Comparison of ENCODE assay signal across 10 mouse cellular contexts in genomic region chr19:4855951-4856350, GRCm38 (mm10). TPM values are rescaled to one million over a fixed set of nuclear protein-coding genes. Genes with fewer than 3 reads are reported as not detected.
DNase-seq lines count a peak whose midpoint lies in the region; ATAC-seq lines count a peak whose summit lies in the region.
"Had no signal": no experiment of that assay in that cellular context is flagged by ENCODE, and none has a peak within 500 bp of the region (broad histone marks: within the 10 kb centered on the region; RNA-seq: fewer than 3 reads in every experiment).

No protein-coding gene starts in this region.

- H3K4me2 ChIP-seq in heart, embryonic 15.5 days = peak overlapping the region; percentile 94
- peak overlapping the region; percentile 96 for H3K4me2 ChIP-seq in hindbrain, embryonic 13.5 days
- peak overlapping the region; percentile 96 for H3K4me2 ChIP-seq in midbrain, embryonic 12.5 days (replicated peaks)

- peaks cover 13% of the 10 kb centered on the region for H3K4me1 ChIP-seq in heart, embryonic 15.5 days (replicated peaks)
- H3K4me1 ChIP-seq in embryonic facial prominence, embryonic 10.5 days = peaks cover 17% of the 10 kb centered on the region
- H3K4me1 ChIP-seq in hindbrain, embryonic 13.5 days (replicated peaks) = peaks cover 14% of the 10 kb centered on the region
- peaks cover 15% of the 10 kb centered on the region for H3K4me1 ChIP-seq in midbrain, embryonic 12.5 days

- H3K36me3 ChIP-seq in heart, embryonic 15.5 days = no peaks in the 10 kb centered on the region
- H3K36me3 ChIP-seq in embryonic facial prominence, embryonic 10.5 days (replicated peaks) = peaks cover 12% of the 10 kb centered on the region
- peaks cover 28% of the 10 kb centered on the region for H3K36me3 ChIP-seq in hindbrain, embryonic 13.5 days
- H3K36me3 ChIP-seq in midbrain, embryonic 12.5 days = 0 out of 2 replicates have a peak, but pooled peaks cover 6% of the 10 kb centered on the region
- H3K36me3 ChIP-seq: lung, embryonic 15.5 days had no signal

- peak overlapping the region; percentile 72 for H3K4me3 ChIP-seq in heart, embryonic 15.5 days
- peak overlapping the region; percentile 71 for H3K4me3 ChIP-seq in embryonic facial prominence, embryonic 10.5 days
- H3K4me3 ChIP-seq in hindbrain, embryonic 13.5 days = peak overlapping the region; percentile 61
- peak overlapping the region; percentile 65 for H3K4me3 ChIP-seq in midbrain, embryonic 12.5 days

- H3K27me3 ChIP-seq in heart, embryonic 15.5 days = peaks cover 18% of the 10 kb centered on the region; the same call in 1 of the 2 replicates
- H3K27me3 ChIP-seq in embryonic facial prominence, embryonic 10.5 days (replicated peaks; ENCODE audit: low read depth, poor library complexity, severe bottlenecking) = peaks cover 14% of the 10 kb centered on the region
- no peaks in the 10 kb centered on the region for H3K27me3 ChIP-seq in hindbrain, embryonic 13.5 days
- H3K27me3 ChIP-seq in midbrain, embryonic 12.5 days = peaks cover 13% of the 10 kb centered on the region

- no peak overlapping the region for H3K27ac ChIP-seq in heart, embryonic 15.5 days
- no peak overlapping the region for H3K27ac ChIP-seq in embryonic facial prominence, embryonic 10.5 days (replicated peaks)
- H3K27ac ChIP-seq in hindbrain, embryonic 13.5 days = no peak overlapping the region
- H3K27ac ChIP-seq in midbrain, embryonic 12.5 days (replicated peaks) = no peak overlapping the region
- H3K27ac ChIP-seq: lung, embryonic 15.5 days had no signal

- H3K9ac ChIP-seq in heart, embryonic 15.5 days = no peak overlapping the region
- H3K9ac ChIP-seq in hindbrain, embryonic 13.5 days = peak overlapping the region; percentile 87
- peak overlapping the region; percentile 71; the same call in 1 of the 2 replicates for H3K9ac ChIP-seq in midbrain, embryonic 12.5 days (replicated peaks)

- H3K9me3 ChIP-seq in heart, embryonic 15.5 days (replicated peaks) = no peaks in the 10 kb centered on the region
- H3K9me3 ChIP-seq in embryonic facial prominence, embryonic 10.5 days = no peaks in the 10 kb centered on the region
- H3K9me3 ChIP-seq in hindbrain, embryonic 13.5 days = no peaks in the 10 kb centered on the region
- H3K9me3 ChIP-seq in midbrain, embryonic 12.5 days = no peaks in the 10 kb centered on the region
- H3K9me3 ChIP-seq: lung, embryonic 15.5 days had no signal

- WGBS in heart, embryonic 15.5 days = 79% methylated on average over 4 of the region's 4 CpGs
- WGBS in embryonic facial prominence, embryonic 10.5 days = 67% methylated on average over 4 of the region's 4 CpGs
- 73% methylated on average over 4 of the region's 4 CpGs for WGBS in hindbrain, embryonic 13.5 days
- WGBS in midbrain, embryonic 12.5 days = 52% methylated on average over 4 of the region's 4 CpGs

- no peak for DNase-seq in heart, adult 18-20 months
- no peak for DNase-seq in embryonic facial prominence, embryonic 10.5 days (ENCODE audit: low spot score)
- DNase-seq in T-cell, adult 2 months (ENCODE audit: low spot score) = no peak
- DNase-seq in urinary bladder, adult 2 months (ENCODE audit: low spot score) = no peak
- no peak for DNase-seq in cerebellum, adult 9-11 months
- DNase-seq: gastrocnemius, postnatal 25 days had no signal

- no peak for ATAC-seq in heart, embryonic 15.5 days (replicated peaks; ENCODE audit: insufficient number of reproducible peaks, insufficient read depth, low FRiP score, low read depth)
- ATAC-seq in hindbrain, embryonic 13.5 days (ENCODE audit: low FRiP score) = no peak
- ATAC-seq in midbrain, embryonic 12.5 days (ENCODE audit: low FRiP score, low read depth) = no peak

RNA-seq across cellular contexts. Expression of gene Ctsf, which starts 1.0 kb away (rescaled TPM):
- polyA plus RNA-seq in heart, embryonic 15.5 days (2015; fragmentation: Nextera tagmentation; extraction: Ambion mirVana) = 37.4 and 42.6 TPM in 2 replicates
- total RNA-seq in heart, adult 18-20 months (2021) = 10 to 100 TPM; 73.4 to 76.3 TPM
- polyA plus RNA-seq in embryonic facial prominence, embryonic 10.5 days (2016; fragmentation: Nextera tagmentation; extraction: Ambion mirVana) = 26.9 and 28.0 TPM in 2 replicates
- polyA plus RNA-seq in hindbrain, embryonic 13.5 days (2015; fragmentation: Nextera tagmentation; extraction: Ambion mirVana) = 67.3 and 69.7 TPM in 2 replicates
- 51.7 and 52.0 TPM in 2 replicates for polyA plus RNA-seq in midbrain, embryonic 12.5 days (2016; fragmentation: Nextera tagmentation; extraction: Ambion mirVana)
- polyA plus RNA-seq in urinary bladder, adult 2 months (2012; rRNA removed) = 78.4 and 82.7 TPM in 2 replicates

RNA-seq across cellular contexts. Expression of gene Ccdc87, which starts 16.8 kb away (rescaled TPM):
- polyA plus RNA-seq in heart, embryonic 15.5 days (2015; fragmentation: Nextera tagmentation; extraction: Ambion mirVana) = 0.04 and 0.05 TPM in 2 replicates
- total RNA-seq in heart, adult 18-20 months (2021) = under 1 TPM in 1 of 2 experiments, not detected in 1; 0.10 TPM
- polyA plus RNA-seq in embryonic facial prominence, embryonic 10.5 days (2016; fragmentation: Nextera tagmentation; extraction: Ambion mirVana) = 0.06 and 0.11 TPM in 2 replicates
- 0.43 and 0.49 TPM in 2 replicates for polyA plus RNA-seq in hindbrain, embryonic 13.5 days (2015; fragmentation: Nextera tagmentation; extraction: Ambion mirVana)
- 0.15 TPM in 1 of 2 replicates, not detected in the other for polyA plus RNA-seq in midbrain, embryonic 12.5 days (2016; fragmentation: Nextera tagmentation; extraction: Ambion mirVana)
- polyA plus RNA-seq in urinary bladder, adult 2 months (2012; rRNA removed) = 0.07 and 0.09 TPM in 2 replicates
- total RNA-seq: gastrocnemius, postnatal 25 days had no signal

RNA-seq across cellular contexts. Expression of gene Ccs, which starts 16.8 kb away (rescaled TPM):
- 33.4 and 41.7 TPM in 2 replicates for polyA plus RNA-seq in heart, embryonic 15.5 days (2015; fragmentation: Nextera tagmentation; extraction: Ambion mirVana)
- 10 to 100 TPM; 30.0 to 30.6 TPM for total RNA-seq in heart, adult 18-20 months (2021)
- polyA plus RNA-seq in embryonic facial prominence, embryonic 10.5 days (2016; fragmentation: Nextera tagmentation; extraction: Ambion mirVana) = 52.1 and 52.8 TPM in 2 replicates
- 44.9 and 47.4 TPM in 2 replicates for polyA plus RNA-seq in hindbrain, embryonic 13.5 days (2015; fragmentation: Nextera tagmentation; extraction: Ambion mirVana)
- 34.1 and 38.1 TPM in 2 replicates for polyA plus RNA-seq in midbrain, embryonic 12.5 days (2016; fragmentation: Nextera tagmentation; extraction: Ambion mirVana)
- polyA plus RNA-seq in urinary bladder, adult 2 months (2012; rRNA removed) = 64.5 and 75.5 TPM in 2 replicates

RNA-seq across cellular contexts. Expression of gene Actn3, which starts 21.8 kb away (rescaled TPM):
- 2.1 and 9.1 TPM in 2 replicates for polyA plus RNA-seq in heart, embryonic 15.5 days (2015; fragmentation: Nextera tagmentation; extraction: Ambion mirVana)
- under 1 TPM; 0.42 to 0.49 TPM for total RNA-seq in heart, adult 18-20 months (2021)
- polyA plus RNA-seq in embryonic facial prominence, embryonic 10.5 days (2016; fragmentation: Nextera tagmentation; extraction: Ambion mirVana) = 5.0 and 6.7 TPM in 2 replicates
- polyA plus RNA-seq in hindbrain, embryonic 13.5 days (2015; fragmentation: Nextera tagmentation; extraction: Ambion mirVana) = 1.8 and 2.1 TPM in 2 replicates
- polyA plus RNA-seq in midbrain, embryonic 12.5 days (2016; fragmentation: Nextera tagmentation; extraction: Ambion mirVana) = 1.2 and 1.6 TPM in 2 replicates
- polyA plus RNA-seq in urinary bladder, adult 2 months (2012; rRNA removed) = 1.3 and 2.5 TPM in 2 replicates

RNA-seq across cellular contexts. Expression of gene Zdhhc24, which starts 22.5 kb away (rescaled TPM):
- polyA plus RNA-seq in heart, embryonic 15.5 days (2015; fragmentation: Nextera tagmentation; extraction: Ambion mirVana) = 6.6 and 9.9 TPM in 2 replicates
- 1 to 10 TPM; 2.4 to 3.1 TPM for total RNA-seq in heart, adult 18-20 months (2021)
- 10.3 and 13.3 TPM in 2 replicates for polyA plus RNA-seq in embryonic facial prominence, embryonic 10.5 days (2016; fragmentation: Nextera tagmentation; extraction: Ambion mirVana)
- 21.8 and 22.0 TPM in 2 replicates for polyA plus RNA-seq in hindbrain, embryonic 13.5 days (2015; fragmentation: Nextera tagmentation; extraction: Ambion mirVana)
- polyA plus RNA-seq in midbrain, embryonic 12.5 days (2016; fragmentation: Nextera tagmentation; extraction: Ambion mirVana) = 21.6 and 21.8 TPM in 2 replicates
- 15.1 and 22.3 TPM in 2 replicates for polyA plus RNA-seq in urinary bladder, adult 2 months (2012; rRNA removed)
